Mouse (Mus musculus): ENCODE results near the gene Gm6465. TPM values are rescaled to one million over a fixed set of nuclear protein-coding genes. Genes with fewer than 3 reads are reported as not detected.
"Not testable (repeated sequence)": the region's sequence is repeated elsewhere in the genome, so short reads cannot be mapped to it uniquely, and the experiment has no call there.

The Gm6465 gene
- not detected in 2 replicates for polyA plus RNA-seq (2015; fragmentation: Nextera tagmentation; extraction: Ambion mirVana)

DNA sequence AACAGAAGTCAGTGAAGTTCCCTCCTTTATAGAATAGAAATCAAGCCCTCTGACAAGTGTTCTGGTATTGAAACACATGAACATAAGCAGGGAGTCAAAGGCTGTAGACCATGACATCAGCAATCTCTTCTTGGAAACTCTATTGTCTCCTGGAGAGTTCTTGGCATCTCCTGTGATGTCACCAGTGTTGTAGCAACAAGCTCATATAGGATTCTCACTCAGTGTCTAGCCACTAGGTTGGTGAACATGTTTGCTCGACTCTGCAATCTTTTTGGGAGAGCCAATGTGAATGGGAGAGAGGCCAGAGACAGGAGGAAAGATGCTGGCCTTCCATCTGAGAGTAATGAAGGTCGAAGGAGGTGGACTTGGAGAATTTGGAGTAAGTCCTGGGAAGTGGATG is at the start of gene Gm6465:
Gene Gm6465 (plus strand): TSS at position 301 of the 400 bp plus-strand sequence.
- H3K9me3 ChIP-seq; H3K36me3 ChIP-seq; H3K27me3 ChIP-seq; ATAC-seq (ENCODE audit: low FRiP score, low read depth); H3K4me1 ChIP-seq; H3K27ac ChIP-seq; H3K9ac ChIP-seq; H3K4me3 ChIP-seq; H3K4me2 ChIP-seq (replicated peaks): not testable (repeated sequence)
- WGBS: 61% methylated on average over 2 of the region's 2 CpGs

DNA sequence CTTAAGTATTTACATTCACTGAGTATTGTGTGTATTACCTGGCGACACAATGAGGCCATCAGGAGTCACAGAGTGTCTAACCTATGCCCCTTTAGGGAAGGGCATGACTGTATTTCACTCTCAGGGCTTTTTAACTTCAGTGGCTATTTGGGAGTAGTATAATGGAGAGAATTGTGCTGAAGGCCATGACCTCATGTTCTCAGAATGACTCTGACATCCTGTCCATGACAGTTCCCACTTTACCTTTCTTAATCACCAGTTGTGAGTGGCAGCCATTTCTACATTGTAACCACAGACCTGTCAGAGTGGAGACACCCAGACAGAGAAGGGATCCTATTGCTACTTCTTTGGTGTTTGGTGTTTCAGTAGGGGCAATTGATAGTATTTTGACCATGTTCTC is 485 bp downstream of the Gm6465 start:
- not testable (repeated sequence) for H3K27ac ChIP-seq; H3K4me2 ChIP-seq (replicated peaks); H3K36me3 ChIP-seq; H3K9ac ChIP-seq; ATAC-seq (ENCODE audit: low FRiP score, low read depth); H3K4me3 ChIP-seq; H3K9me3 ChIP-seq; H3K27me3 ChIP-seq; H3K4me1 ChIP-seq
- 72% methylated on average over 1 of the region's 1 CpGs for WGBS

DNA sequence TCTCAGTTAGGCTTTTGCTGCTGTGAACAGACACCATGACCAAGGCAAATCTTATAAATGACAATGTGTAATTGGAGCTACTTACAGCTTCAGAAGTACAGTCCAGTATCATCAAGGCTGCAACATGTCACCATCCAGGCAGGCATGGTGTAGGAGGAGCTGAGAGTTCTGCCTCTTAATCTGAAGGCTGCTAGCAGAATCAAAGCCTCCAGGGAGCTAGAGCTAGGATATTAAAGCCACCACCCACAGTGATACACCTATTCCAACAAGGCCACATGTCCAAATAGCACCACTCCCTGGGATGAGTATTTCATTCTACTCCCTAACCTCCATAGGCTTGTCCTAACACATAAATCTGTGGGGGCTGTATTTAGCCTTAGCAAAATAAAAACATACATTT is 12.6 kb downstream of the Gm6465 start:
- not testable (repeated sequence) for H3K4me1 ChIP-seq; H3K9me3 ChIP-seq; H3K4me3 ChIP-seq; H3K4me2 ChIP-seq (replicated peaks); ATAC-seq (ENCODE audit: low FRiP score, low read depth); H3K36me3 ChIP-seq; H3K27ac ChIP-seq; H3K9ac ChIP-seq; H3K27me3 ChIP-seq

Other genes with a start within 250 kb of the Gm6465 start
- not detected in 2 replicates for gene Gm8922, start 163.6 kb upstream of the Gm6465 start, polyA plus RNA-seq (2015; fragmentation: Nextera tagmentation; extraction: Ambion mirVana)
- gene Gm8926, start 75.0 kb upstream of the Gm6465 start, polyA plus RNA-seq (2015; fragmentation: Nextera tagmentation; extraction: Ambion mirVana): not detected in 2 replicates
- not detected in 2 replicates for gene 4933402N22Rik, start 72.5 kb downstream of the Gm6465 start, polyA plus RNA-seq (2015; fragmentation: Nextera tagmentation; extraction: Ambion mirVana)